Mouse (Mus musculus) ES-E14 (cell line): ENCODE results near the gene Pax3.

Experiments used
- CHD2 ChIP-seq: IDR thresholded peaks from 2 replicates; pipeline ENCODE4 v1.6.1; 2014; ENCODE audit warnings: mild to moderate bottlenecking, low read depth, low read length, inconsistent platforms
- HCFC1 ChIP-seq: IDR thresholded peaks from 2 replicates; pipeline ENCODE4 v1.6.1; 2012; ENCODE audit warnings: low read length, inconsistent platforms, borderline replicate concordance; ENCODE audit not compliant: insufficient read depth

DNA sequence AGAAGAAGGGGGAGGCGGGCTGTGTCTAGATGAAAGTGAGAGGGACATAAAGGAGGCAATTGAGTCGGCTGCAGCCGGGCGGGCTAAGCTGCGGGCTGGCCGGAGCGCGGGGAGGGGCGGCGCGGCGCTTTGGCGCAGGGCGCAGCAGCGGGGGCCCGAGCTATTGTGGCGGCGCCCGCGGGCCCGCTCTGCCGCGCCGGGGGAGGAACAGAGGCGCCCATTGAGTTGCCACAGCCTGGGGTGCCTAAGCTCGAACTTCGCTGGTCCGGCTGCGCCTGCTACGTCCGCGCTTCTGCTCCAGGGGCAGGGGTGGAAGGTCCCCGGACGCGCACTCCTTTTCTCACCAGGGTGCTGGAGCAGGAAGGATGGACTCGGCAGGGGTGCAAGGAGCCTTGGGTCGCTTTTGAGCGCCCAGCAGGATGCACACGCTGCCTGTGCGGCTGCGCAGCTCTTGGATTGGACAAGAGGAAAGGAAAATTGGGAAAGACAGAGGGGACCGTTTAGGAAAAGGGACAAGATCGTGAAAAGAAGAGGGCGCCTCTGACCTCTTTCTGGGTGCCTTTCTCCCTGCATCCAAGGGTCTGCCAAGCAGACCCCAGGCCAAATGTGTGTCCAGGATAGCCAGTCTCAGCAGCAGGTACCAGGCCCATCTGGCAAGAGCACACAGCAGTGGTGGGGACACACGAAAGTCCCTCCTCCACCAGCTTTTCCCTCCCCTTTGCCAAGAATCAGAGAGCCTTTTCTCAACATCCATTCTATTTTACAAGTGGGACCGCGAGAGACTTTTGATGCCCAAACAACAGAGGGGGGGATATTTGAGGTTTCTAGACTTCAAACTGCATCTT, 7.2 kb downstream of the Pax3 start:
- TF ChIP-seq HCFC1: no peak
- TF ChIP-seq CHD2: no peak
